Mouse (Mus musculus) heart, embryonic 16.5 days (tissue): Measurements from ENCODE around the gene Wwc1. TPM values are rescaled to one million over a fixed set of nuclear protein-coding genes. Genes with fewer than 3 reads are reported as not detected.

Source experiments
- ATAC-seq: fragments of 200-750 bp; cut with Nextera tagmentation; replicated peaks from 2 replicates; pipeline ENCODE4 v1.8.0; 2017; ENCODE audit warnings: moderate number of reproducible peaks; ENCODE audit not compliant: insufficient read depth, low FRiP score; ENCODE audit errors: extremely low read depth
- H3K27ac ChIP-seq: fragments of 300-500 bp; sonication (generic); 2 replicates; pipeline ENCODE4 v1.5.1; 2014; ENCODE audit warnings: mild to moderate bottlenecking, low read length, control low read depth, moderate library complexity
- H3K27me3 ChIP-seq: fragments of 300-500 bp; sonication (generic); 2 replicates; pipeline ENCODE4 v1.6.1; 2014; ENCODE audit warnings: low read length, mixed read lengths; ENCODE audit not compliant: control insufficient read depth, insufficient read depth
- H3K36me3 ChIP-seq: fragments of 300-500 bp; sonication (generic); 2 replicates; pipeline ENCODE4 v1.6.1; 2014; ENCODE audit not compliant: control insufficient read depth, insufficient read depth
- H3K4me1 ChIP-seq: fragments of 300-500 bp; sonication (generic); 2 replicates; pipeline ENCODE4 v1.6.1; 2014; ENCODE audit warnings: low read length, mixed read lengths; ENCODE audit not compliant: control insufficient read depth, insufficient read depth
- H3K4me2 ChIP-seq: fragments of 300-500 bp; sonication (generic); 2 replicates; pipeline ENCODE4 v1.6.1; 2014; ENCODE audit warnings: low read depth, mild to moderate bottlenecking, control low read depth, low read length
- H3K4me3 ChIP-seq: fragments of 300-500 bp; sonication (generic); 2 replicates; pipeline ENCODE4 v1.5.1; 2014; ENCODE audit warnings: mild to moderate bottlenecking, control low read depth, low read length
- H3K9ac ChIP-seq: fragments of 300-500 bp; sonication (generic); 2 replicates; pipeline ENCODE4 v1.6.1; 2014; ENCODE audit warnings: low read length, control low read depth
- H3K9me3 ChIP-seq: fragments of 300-500 bp; sonication (generic); replicated peaks from 2 replicates; pipeline ENCODE4 v1.6.1; 2016; ENCODE audit warnings: low read length; ENCODE audit not compliant: control insufficient read depth
- WGBS: fragments of 180-500 bp; shearing (Covaris S2); extraction: QIAGEN DNeasy Blood & Tissue Kit; methylation state at CpG from one replicate; pipeline ENCODE4 v1.1.7; 2014; 5-methylcytosine and 5-hydroxymethylcytosine counted together
- polyA plus RNA-seq: library from polyadenylated mRNA; unstranded; fragments of >200 nt; fragmentation: Nextera tagmentation; extraction: Ambion mirVana; gene quantifications from 2 replicates; pipeline ENCODE4 v1.2.1, GENCODE M21; 2015

The Wwc1 gene
- polyA plus RNA-seq, 1 experiment from 2014 or later = 0.77 TPM

- Histone ChIP-seq H3K4me3 (no peak overlapping the region), H3K27ac (no peak overlapping the region), H3K27me3 (peaks cover 16% of the 10 kb centered on the region), H3K4me2 (no peak overlapping the region), H3K9ac (no peak overlapping the region), H3K9me3 (no peaks in the 10 kb centered on the region), H3K4me1 (peaks cover 9% of the 10 kb centered on the region; the same call in 1 of the 2 replicates), H3K36me3 (no peaks in the 10 kb centered on the region)
- 72% methylated on average over 6 of the region's 6 CpGs for WGBS
- ATAC-seq = no peak
Measured at GRCm38 (mm10) chr11:35977096-35977495, 3.2 kb downstream of the Wwc1 start.

GRCm38 (mm10) chr11:35976482-35976881 lies 3.8 kb downstream of the Wwc1 start:
- Histone ChIP-seq H3K36me3 (no peaks in the 10 kb centered on the region), H3K27ac (no peak overlapping the region), H3K9ac (no peak overlapping the region), H3K4me1 (peaks cover 9% of the 10 kb centered on the region; the same call in 1 of the 2 replicates), H3K9me3 (no peaks in the 10 kb centered on the region), H3K27me3 (peaks cover 14% of the 10 kb centered on the region), H3K4me2 (no peak overlapping the region), H3K4me3 (no peak overlapping the region)
- no peak for ATAC-seq
- 62% methylated on average over 6 of the region's 6 CpGs for WGBS

GRCm38 (mm10) chr11:35974632-35975450 lies 5.5 kb downstream of the Wwc1 start:
- 86% methylated on average over 6 of the region's 6 CpGs for WGBS
- peaks cover 9% of the 10 kb centered on the region for H3K27me3 ChIP-seq
- no peaks in the 10 kb centered on the region for H3K36me3 ChIP-seq
- no peak overlapping the region for H3K9ac ChIP-seq
- H3K9me3 ChIP-seq = no peaks in the 10 kb centered on the region
- H3K4me3 ChIP-seq = no peak overlapping the region
- peaks cover 6% of the 10 kb centered on the region; the same call in 1 of the 2 replicates for H3K4me1 ChIP-seq
- no peak overlapping the region for H3K27ac ChIP-seq
- H3K4me2 ChIP-seq = no peak overlapping the region
- ATAC-seq = no peak

- ATAC-seq = no peak
- H3K27ac ChIP-seq = no peak overlapping the region
- WGBS = 47% methylated on average over 7 of the region's 7 CpGs
- no peak overlapping the region for H3K9ac ChIP-seq
- no peaks in the 10 kb centered on the region for H3K4me1 ChIP-seq
- H3K36me3 ChIP-seq = no peaks in the 10 kb centered on the region
- H3K4me2 ChIP-seq = no peak overlapping the region
- no peak overlapping the region for H3K4me3 ChIP-seq
- H3K27me3 ChIP-seq = no peaks in the 10 kb centered on the region
- H3K9me3 ChIP-seq = no peaks in the 10 kb centered on the region
Measured at GRCm38 (mm10) chr11:35973135-35973534, 7.2 kb downstream of the Wwc1 start.

- no peak overlapping the region for H3K27ac ChIP-seq
- H3K9ac ChIP-seq = no peak overlapping the region
- no peaks in the 10 kb centered on the region for H3K27me3 ChIP-seq
- no peaks in the 10 kb centered on the region for H3K4me1 ChIP-seq
- H3K9me3 ChIP-seq = no peaks in the 10 kb centered on the region
- no peaks in the 10 kb centered on the region for H3K36me3 ChIP-seq
- 21% methylated on average over 6 of the region's 6 CpGs for WGBS
- no peak for ATAC-seq
- H3K4me3 ChIP-seq = no peak overlapping the region
- no peak overlapping the region for H3K4me2 ChIP-seq
Measured at GRCm38 (mm10) chr11:35972270-35972931, 7.9 kb downstream of the Wwc1 start.

- Histone ChIP-seq H3K27me3 (no peaks in the 10 kb centered on the region), H3K4me3 (no peak overlapping the region), H3K27ac (no peak overlapping the region), H3K4me1 (no peaks in the 10 kb centered on the region), H3K36me3 (no peaks in the 10 kb centered on the region), H3K4me2 (no peak overlapping the region), H3K9ac (no peak overlapping the region), H3K9me3 (no peaks in the 10 kb centered on the region)
- 70% methylated on average over 19 of the region's 19 CpGs for WGBS
- ATAC-seq = no peak
Measured at GRCm38 (mm10) chr11:35970806-35971705, 9.3 kb downstream of the Wwc1 start.

GRCm38 (mm10) chr11:35968291-35968690 lies 12.0 kb downstream of the Wwc1 start:
- Histone ChIP-seq H3K27me3 (no peaks in the 10 kb centered on the region), H3K9ac (no peak overlapping the region), H3K36me3 (no peaks in the 10 kb centered on the region), H3K27ac (no peak overlapping the region), H3K4me2 (no peak overlapping the region), H3K4me1 (peaks cover 3% of the 10 kb centered on the region; the same call in 1 of the 2 replicates), H3K4me3 (no peak overlapping the region), H3K9me3 (no peaks in the 10 kb centered on the region)
- 89% methylated on average over 10 of the region's 10 CpGs for WGBS
- no peak for ATAC-seq

GRCm38 (mm10) chr11:35963981-35964549 lies 16.3 kb downstream of the Wwc1 start:
- peaks cover 3% of the 10 kb centered on the region; the same call in 1 of the 2 replicates for H3K4me1 ChIP-seq
- no peaks in the 10 kb centered on the region for H3K27me3 ChIP-seq
- H3K27ac ChIP-seq = no peak overlapping the region
- H3K9me3 ChIP-seq = no peaks in the 10 kb centered on the region
- H3K4me2 ChIP-seq = no peak overlapping the region
- no peak for ATAC-seq
- H3K36me3 ChIP-seq = no peaks in the 10 kb centered on the region
- H3K4me3 ChIP-seq = no peak overlapping the region
- H3K9ac ChIP-seq = no peak overlapping the region
- WGBS = 80% methylated on average over 9 of the region's 9 CpGs
